Mouse (Mus musculus): ENCODE data around the gene Entpd8.

The Entpd8 gene

DNA sequence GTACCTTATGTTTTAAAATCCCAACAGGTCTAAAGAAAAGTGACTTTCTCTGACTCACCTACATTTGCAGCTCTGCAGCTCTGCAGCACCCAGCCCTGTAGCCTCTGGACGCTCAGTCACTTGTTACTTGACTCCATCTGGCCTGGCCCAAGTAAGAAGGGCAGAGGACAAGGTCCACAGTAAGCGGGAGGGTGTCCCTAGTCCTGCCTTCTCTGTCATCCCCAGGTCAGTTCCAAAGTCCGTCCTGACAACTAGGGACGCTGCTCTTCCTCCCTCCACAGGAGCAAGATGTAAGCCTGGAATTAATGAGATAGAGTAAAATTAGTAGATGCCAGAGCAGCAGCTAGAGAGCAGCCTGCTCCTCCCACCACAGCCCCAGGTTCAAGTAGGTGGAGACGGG lies at the start of gene Entpd8:
Gene Entpd8, plus strand, starts transcription at position 229 of the 400 bp plus-strand sequence.
- DNase-seq (ENCODE audit: low spot score) = no peak

GRCm38 (mm10) chr2:25034994-25035393 lies 45.1 kb upstream of the Entpd8 start:
- no peak for DNase-seq (ENCODE audit: low spot score)

- no peak for DNase-seq (ENCODE audit: low spot score)
Measured at GRCm38 (mm10) chr2:25040089-25040488, 40.0 kb upstream of the Entpd8 start.

GRCm38 (mm10) chr2:25050921-25051320 lies 29.2 kb upstream of the Entpd8 start:
- DNase-seq (ENCODE audit: low spot score) = no peak

DNA sequence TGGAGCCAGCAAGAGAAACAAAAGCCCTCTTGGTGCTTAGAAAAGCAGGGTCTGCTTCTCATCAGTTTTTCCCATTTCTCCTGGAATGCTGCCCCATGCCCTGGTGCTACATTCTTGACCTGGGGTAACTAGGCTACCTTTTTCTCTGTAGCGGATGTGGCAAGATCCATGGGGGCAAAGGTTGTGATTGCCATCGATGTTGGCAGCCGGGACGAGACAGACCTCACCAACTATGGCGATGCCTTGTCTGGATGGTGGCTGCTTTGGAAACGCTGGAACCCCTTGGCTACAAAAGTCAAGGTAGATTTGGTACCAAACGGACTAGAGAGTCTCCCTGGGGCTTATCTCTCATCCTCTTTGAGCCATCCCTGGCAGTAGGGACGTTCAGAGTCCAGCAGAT lies 28.7 kb upstream of the Entpd8 start:
- no peak for DNase-seq (ENCODE audit: low spot score)

DNA sequence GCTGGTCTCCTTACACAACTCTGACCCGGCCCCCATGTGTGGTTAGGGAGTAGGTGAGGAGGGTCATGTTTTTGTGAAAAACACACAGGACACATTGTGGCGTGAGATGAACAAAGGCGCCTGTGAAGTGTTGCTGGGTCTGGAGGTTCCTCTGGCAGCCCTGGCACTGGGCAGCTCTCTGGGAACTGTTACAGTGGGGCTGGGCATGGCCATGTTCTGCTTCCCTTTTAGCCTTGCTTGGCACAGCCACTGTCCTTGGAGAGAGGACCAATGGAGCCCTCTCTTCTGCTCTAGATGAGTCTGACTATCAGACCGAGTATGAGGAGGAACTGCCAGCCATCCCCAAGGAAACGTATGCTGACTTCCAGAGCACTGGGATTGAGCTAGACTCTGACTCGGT lies 27.0 kb upstream of the Entpd8 start:
- no peak for DNase-seq (ENCODE audit: low spot score)

DNA sequence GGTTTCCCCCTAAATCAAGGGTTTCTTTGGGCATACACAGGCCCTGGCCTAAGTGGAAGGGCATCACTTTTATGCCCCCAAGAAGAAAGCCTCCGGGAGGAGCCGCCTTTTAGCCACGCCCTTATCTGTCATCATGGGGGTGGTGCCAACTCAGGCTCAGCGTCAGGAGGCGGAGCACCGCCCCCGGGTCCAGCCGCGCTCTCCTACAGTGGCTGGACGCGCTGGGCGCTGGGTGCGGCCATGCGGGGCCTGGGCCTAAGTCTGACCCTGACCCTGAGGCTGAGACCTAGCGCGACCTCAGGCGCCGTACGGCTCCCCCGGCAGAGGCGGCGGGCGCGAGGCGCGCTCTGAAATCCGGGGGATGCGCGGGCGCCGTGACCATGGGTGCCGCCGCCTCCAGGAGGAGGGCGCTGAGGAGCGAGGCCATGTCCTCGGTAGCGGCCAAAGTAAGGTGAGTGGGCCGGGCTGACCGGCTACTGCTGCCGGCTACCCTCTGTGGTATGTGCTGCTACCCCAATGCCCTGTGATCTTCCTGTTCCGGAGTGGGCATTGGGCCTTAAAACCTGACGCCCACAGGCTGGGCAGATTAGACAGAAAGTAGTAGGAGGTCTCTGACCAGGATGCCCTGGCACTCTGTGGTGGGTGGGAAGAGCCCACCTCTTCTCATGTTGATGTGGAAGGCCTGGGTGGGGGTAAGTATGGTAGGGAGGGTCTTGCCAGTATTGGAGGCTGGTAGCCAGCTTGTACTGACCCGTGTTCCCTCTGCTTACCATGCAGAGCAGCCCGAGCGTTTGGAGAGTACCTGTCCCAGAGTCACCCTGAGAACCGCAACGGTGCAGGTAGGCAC lies 25.7 kb upstream of the Entpd8 start, which contains the start of gene Nsmf:
Gene Nsmf, plus strand, starts transcription at position 135 of the 847 bp plus-strand sequence.
- DNase-seq (ENCODE audit: low spot score) = peak; percentile 91

- DNase-seq (ENCODE audit: low spot score) = no peak
Measured at GRCm38 (mm10) chr2:25055068-25055405, 25.1 kb upstream of the Entpd8 start.

DNA sequence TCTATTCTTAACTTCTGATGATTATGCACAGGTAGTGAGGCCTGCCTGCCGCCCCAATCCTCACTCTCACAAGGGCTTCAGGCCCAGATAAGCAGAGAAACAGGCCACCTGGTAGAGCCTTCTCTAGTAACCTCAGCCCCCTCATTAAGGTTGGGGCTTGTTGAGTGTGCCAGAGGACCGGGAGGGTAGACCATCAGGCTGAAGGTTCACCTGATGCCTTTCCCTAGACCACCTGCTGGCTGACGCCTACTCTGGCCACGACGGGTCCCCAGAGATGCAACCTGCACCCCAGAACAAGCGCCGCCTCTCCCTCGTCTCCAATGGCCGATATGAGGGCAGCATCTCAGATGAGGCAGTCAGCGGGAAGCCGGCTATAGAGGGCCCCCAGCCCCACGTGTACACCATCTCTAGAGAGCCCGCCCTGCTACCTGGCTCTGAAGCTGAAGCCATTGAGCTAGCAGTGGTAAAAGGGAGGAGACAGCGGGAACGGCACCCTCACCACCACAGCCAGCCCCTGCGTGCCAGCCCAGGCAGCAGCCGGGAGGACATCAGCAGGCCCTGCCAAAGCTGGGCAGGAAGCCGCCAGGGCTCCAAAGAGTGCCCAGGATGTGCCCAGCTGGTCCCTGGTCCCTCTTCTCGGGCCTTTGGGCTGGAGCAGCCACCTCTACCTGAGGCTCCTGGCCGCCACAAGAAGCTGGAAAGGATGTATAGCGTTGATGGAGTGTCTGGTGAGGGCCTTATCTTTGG lies 24.5 kb upstream of the Entpd8 start:
- no peak for DNase-seq (ENCODE audit: low spot score)

GRCm38 (mm10) chr2:25058926-25059325 lies 21.2 kb upstream of the Entpd8 start:
- no peak for DNase-seq (ENCODE audit: low spot score)

DNA sequence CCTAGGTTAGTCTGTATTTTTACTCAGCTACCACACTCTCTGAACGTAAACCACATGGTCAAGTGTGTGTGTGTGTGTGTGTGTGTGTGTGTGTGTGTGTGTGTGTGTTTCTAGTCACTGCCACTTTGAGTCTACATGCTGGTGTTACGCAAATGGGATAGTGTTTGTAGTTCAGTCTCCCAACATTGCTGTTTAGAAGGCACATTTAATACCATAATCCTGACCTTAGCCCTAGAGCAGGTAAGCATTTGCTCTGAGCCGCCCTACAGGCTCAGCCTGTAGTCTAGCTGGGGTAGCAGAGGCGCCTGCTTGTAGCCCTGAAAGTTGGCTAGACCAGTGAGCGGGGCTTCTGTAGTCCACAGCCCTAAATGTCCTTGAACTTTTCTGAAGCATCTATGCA lies 16.6 kb upstream of the Entpd8 start:
- no peak for DNase-seq (ENCODE audit: low spot score)

DNA sequence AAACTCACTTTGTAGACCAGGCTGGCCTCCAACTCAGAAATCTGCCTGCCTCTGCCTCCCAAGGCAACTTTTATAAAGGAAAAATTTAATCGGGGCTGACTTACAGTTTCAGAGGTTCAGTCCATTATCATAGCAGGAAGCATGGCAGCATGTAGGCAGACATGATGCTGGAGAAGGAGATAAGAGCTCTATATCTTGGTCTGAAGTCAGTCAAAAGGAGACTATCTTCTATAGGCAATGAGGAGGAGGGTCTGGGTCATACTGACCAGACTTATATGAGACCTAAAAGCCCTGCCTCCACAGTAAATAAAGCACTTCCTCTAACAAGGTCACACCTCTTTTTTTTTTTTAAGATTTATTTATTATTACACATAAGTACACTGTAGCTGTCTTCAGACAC lies 15.8 kb upstream of the Entpd8 start:
- DNase-seq (ENCODE audit: low spot score) = no peak

GRCm38 (mm10) chr2:25065537-25065936 lies 14.6 kb upstream of the Entpd8 start:
- DNase-seq (ENCODE audit: low spot score) = no peak

DNA sequence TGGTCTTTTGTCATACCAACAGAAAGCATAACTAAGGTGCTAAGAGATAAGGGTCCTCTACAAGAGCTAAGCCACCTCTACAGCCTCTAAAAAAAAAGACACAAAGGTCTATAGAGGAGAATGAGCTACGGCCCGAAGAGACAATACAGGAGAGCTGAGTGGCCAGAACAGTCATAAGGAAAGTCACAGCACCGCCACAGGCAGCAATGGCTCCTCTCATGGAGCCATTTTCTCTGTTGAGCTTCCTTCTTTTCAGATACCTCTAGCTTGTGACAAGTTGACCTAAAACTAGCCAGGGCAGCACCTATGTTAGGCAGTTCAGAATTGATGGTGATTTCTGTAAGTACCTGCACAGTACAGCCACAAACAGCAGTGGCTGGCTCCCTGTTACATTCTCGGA lies 13.6 kb upstream of the Entpd8 start:
- no peak for DNase-seq (ENCODE audit: low spot score)

DNA sequence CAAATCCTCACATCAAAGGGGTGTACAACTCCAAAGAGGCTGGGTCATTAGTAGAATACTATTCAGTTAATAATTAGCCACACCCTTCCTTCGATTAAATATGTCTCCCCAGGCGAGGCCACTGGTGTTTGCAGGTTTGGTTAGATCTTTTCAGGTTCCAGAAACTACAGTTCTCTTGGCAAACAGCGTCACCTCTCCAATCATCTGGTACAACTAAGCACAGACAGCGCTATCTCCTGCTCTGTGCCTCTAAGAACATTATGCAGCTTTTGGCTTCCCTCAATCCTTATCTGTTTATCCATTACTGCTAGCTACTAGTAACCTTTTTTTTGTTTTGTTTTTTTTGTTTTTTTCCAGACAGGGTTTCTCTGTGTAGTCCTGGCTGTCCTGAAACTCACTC lies 10.6 kb upstream of the Entpd8 start:
- no peak for DNase-seq (ENCODE audit: low spot score)

GRCm38 (mm10) chr2:25072398-25072797 lies 7.7 kb upstream of the Entpd8 start:
- DNase-seq (ENCODE audit: low spot score) = no peak

- no peak for DNase-seq (ENCODE audit: low spot score)
Measured at GRCm38 (mm10) chr2:25075506-25075905, 4.6 kb upstream of the Entpd8 start.

GRCm38 (mm10) chr2:25078967-25079366 lies 1.1 kb upstream of the Entpd8 start:
- no peak for DNase-seq (ENCODE audit: low spot score)

- DNase-seq (ENCODE audit: low spot score) = no peak
Measured at GRCm38 (mm10) chr2:25083697-25084096, 3.6 kb downstream of the Entpd8 start.

GRCm38 (mm10) chr2:25085571-25085970 lies 5.5 kb downstream of the Entpd8 start:
- DNase-seq (ENCODE audit: low spot score) = no peak

GRCm38 (mm10) chr2:25087842-25088241 lies 7.7 kb downstream of the Entpd8 start:
- no peak for DNase-seq (ENCODE audit: low spot score)

GRCm38 (mm10) chr2:25088636-25089035 lies 8.5 kb downstream of the Entpd8 start:
- DNase-seq (ENCODE audit: low spot score) = no peak

DNA sequence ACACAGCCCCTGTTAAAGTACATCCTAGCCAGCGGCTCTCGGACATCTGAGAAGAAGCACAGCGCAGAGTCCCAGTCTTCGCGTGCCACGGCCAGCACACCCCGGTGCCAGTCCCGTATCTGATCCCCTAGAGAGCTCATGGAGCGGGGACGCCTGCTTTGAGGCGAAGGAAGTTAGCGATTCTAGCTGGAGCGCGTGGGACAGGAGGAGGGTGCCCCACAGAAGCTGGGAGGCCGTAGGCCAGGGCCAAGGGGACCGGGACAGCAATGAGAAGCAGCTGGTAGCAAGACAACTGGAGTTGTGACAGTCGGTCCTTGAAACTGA lies 14.6 kb downstream of the Entpd8 start:
- no peak for DNase-seq (ENCODE audit: low spot score)

All from embryo, embryonic 10 days (tissue).